ENCODE assay signal across 8 mouse cellular contexts in the genomic region with DNA sequence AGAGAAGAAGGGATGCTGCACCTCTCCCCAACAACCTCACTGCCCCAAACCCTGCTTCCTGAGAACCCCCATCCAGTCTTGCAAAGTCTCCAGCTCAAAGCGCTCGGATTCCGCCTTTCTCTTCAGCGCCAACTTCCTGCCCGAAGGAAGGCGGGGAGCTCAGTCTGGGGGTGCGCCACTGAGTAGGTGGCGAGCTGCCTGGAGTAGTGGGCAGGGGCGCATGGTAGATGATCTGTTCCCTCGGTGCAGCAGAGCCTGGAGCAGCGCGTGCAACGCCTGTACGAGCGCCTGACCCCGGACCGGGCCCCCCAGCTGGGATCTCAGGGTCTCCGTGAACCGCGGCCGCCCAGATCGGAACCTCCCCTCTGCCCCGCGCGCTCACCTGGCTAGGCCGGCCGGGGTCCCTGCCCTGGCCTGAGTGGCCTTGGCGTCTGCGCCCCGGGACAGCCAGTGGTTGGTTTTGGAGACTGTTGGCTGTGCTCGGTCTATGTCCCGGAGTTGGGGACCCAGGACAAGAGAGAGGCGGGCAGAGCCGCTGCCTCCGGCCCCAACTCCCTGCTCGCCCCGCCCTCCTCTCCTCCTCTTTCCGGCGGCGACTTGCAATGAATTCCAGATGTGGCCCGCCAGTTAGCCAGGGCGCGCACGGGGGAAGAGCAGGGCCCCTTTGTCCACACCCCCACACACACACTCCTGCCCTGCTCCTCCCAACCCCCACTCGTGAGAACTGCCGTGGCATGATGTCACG. TPM values are rescaled to one million over a fixed set of nuclear protein-coding genes. Genes with fewer than 3 reads are reported as not detected.
DNase-seq lines count a peak whose midpoint lies in the region; ATAC-seq and TF ChIP-seq lines count a peak whose summit lies in the region.

A gene (minus strand): TSS at position 566 of the 745 bp plus-strand sequence.

- H3K4me2 ChIP-seq in heart, embryonic 13.5 days, result peak within 1 kb of the TSS; percentile 76
- H3K4me2 ChIP-seq in kidney, embryonic 16.5 days (replicated peaks; ENCODE audit: low read depth, low read length), result peak within 1 kb of the TSS; percentile 63
- H3K4me2 ChIP-seq in liver, embryonic 15.5 days, result peak within 1 kb of the TSS; percentile 98
- H3K4me2 ChIP-seq in stomach, embryonic 16.5 days (ENCODE audit: low read depth, low read length), result peak within 1 kb of the TSS; percentile 86

- H3K4me1 ChIP-seq in heart, embryonic 13.5 days, result peaks cover 52% of the 10 kb centered on the region
- H3K4me1 ChIP-seq in kidney, embryonic 16.5 days (ENCODE audit: insufficient read depth, low read length), result peaks cover 47% of the 10 kb centered on the region
- H3K4me1 ChIP-seq in liver, embryonic 15.5 days (replicated peaks), result peaks cover 64% of the 10 kb centered on the region
- H3K4me1 ChIP-seq in stomach, embryonic 16.5 days (ENCODE audit: control insufficient read depth, insufficient read depth, low read length), result peaks cover 47% of the 10 kb centered on the region

- peak within 1 kb of the TSS; percentile 61 for H3K4me3 ChIP-seq in C2C12 (ENCODE audit: insufficient read depth, poor library complexity, severe bottlenecking)
- H3K4me3 ChIP-seq in heart, embryonic 13.5 days, result peak within 1 kb of the TSS; percentile 92
- peak within 1 kb of the TSS; percentile 63 for H3K4me3 ChIP-seq in kidney, embryonic 16.5 days (ENCODE audit: low read length)
- H3K4me3 ChIP-seq in liver, embryonic 15.5 days (replicated peaks), result peak within 1 kb of the TSS; percentile 75
- H3K4me3 ChIP-seq in stomach, embryonic 16.5 days (replicated peaks; ENCODE audit: low read length), result peak within 1 kb of the TSS; percentile 95

- peaks cover 29% of the 10 kb centered on the region for H3K79me3 ChIP-seq in C2C12 (ENCODE audit: low read depth)

- no peaks in the 10 kb centered on the region for H3K27me3 ChIP-seq in C2C12 (ENCODE audit: control insufficient read depth, insufficient read depth, insufficient read length)
- no peaks in the 10 kb centered on the region; the same call in 1 of the 2 replicates for H3K27me3 ChIP-seq in heart, embryonic 13.5 days (replicated peaks)
- H3K27me3 ChIP-seq in kidney, embryonic 16.5 days (ENCODE audit: insufficient read depth, low read length), result no peaks in the 10 kb centered on the region
- peaks cover 18% of the 10 kb centered on the region for H3K27me3 ChIP-seq in liver, embryonic 15.5 days
- H3K27me3 ChIP-seq in stomach, embryonic 16.5 days (ENCODE audit: control insufficient read depth, insufficient read depth, low read length), result no peaks in the 10 kb centered on the region

- H3ac ChIP-seq in C2C12 (ENCODE audit: control insufficient read depth, insufficient read length, low read depth), result peak within 1 kb of the TSS; percentile 88

- peak within 1 kb of the TSS; percentile 93 for H3K27ac ChIP-seq in heart, embryonic 13.5 days (replicated peaks)
- peak within 1 kb of the TSS; percentile 88 for H3K27ac ChIP-seq in kidney, embryonic 16.5 days (ENCODE audit: low read length)
- H3K27ac ChIP-seq in liver, embryonic 15.5 days (replicated peaks), result peak within 1 kb of the TSS; percentile 71
- peak within 1 kb of the TSS; percentile 96 for H3K27ac ChIP-seq in stomach, embryonic 16.5 days (ENCODE audit: low read length)

- no peaks in the 10 kb centered on the region for H3K36me3 ChIP-seq in C2C12 (ENCODE audit: control insufficient read depth, insufficient read depth)
- 0 out of 2 replicates have a peak, but pooled peaks cover 2% of the 10 kb centered on the region for H3K36me3 ChIP-seq in heart, embryonic 13.5 days
- no peaks in the 10 kb centered on the region for H3K36me3 ChIP-seq in kidney, embryonic 16.5 days (ENCODE audit: insufficient read depth, low read length)
- no peaks in the 10 kb centered on the region for H3K36me3 ChIP-seq in liver, embryonic 15.5 days (replicated peaks)
- no peaks in the 10 kb centered on the region for H3K36me3 ChIP-seq in stomach, embryonic 16.5 days (ENCODE audit: control insufficient read depth, insufficient read depth, low read length)

- no peak for TF ChIP-seq CTCF in C2C12 (IDR thresholded peaks at IDR 0.05; ENCODE audit: control insufficient read depth, insufficient read depth, insufficient read length)

- peak within 1 kb of the TSS; percentile 96 for H3K9ac ChIP-seq in heart, embryonic 13.5 days
- H3K9ac ChIP-seq in kidney, embryonic 16.5 days (replicated peaks; ENCODE audit: low read length), result peak within 1 kb of the TSS; percentile 76
- H3K9ac ChIP-seq in liver, embryonic 15.5 days, result peak within 1 kb of the TSS; percentile 71
- H3K9ac ChIP-seq in stomach, embryonic 16.5 days (ENCODE audit: low read length), result peak within 1 kb of the TSS; percentile 94

- peak; percentile 52 for ATAC-seq in heart, embryonic 13.5 days (ENCODE audit: extremely low read depth, insufficient number of reproducible peaks, low FRiP score, low TSS enrichment)
- ATAC-seq in kidney, embryonic 16.5 days (ENCODE audit: low FRiP score, low TSS enrichment), result peak; percentile 75
- peak; percentile 62 for ATAC-seq in liver, embryonic 15.5 days (ENCODE audit: insufficient read depth)
- ATAC-seq in stomach, embryonic 16.5 days (ENCODE audit: insufficient read depth, low FRiP score), result peak; percentile 65

- peak; percentile 89 for DNase-seq in adrenal gland, postnatal 10 days
- peak; percentile 74 for DNase-seq in fibroblast of lung, adult 2 months (ENCODE audit: low read depth)
- peak; percentile 89 for DNase-seq in neural tube, embryonic 10.5 days (ENCODE audit: extremely low spot score, low spot score)

- peaks cover 45% of the 10 kb centered on the region for H3K79me2 ChIP-seq in C2C12 (ENCODE audit: control insufficient read depth, insufficient read depth)

- no peaks in the 10 kb centered on the region for H3K9me3 ChIP-seq in heart, embryonic 13.5 days
- no peaks in the 10 kb centered on the region for H3K9me3 ChIP-seq in kidney, embryonic 16.5 days (ENCODE audit: low read length)
- H3K9me3 ChIP-seq in liver, embryonic 15.5 days (replicated peaks), result no peaks in the 10 kb centered on the region
- no peaks in the 10 kb centered on the region for H3K9me3 ChIP-seq in stomach, embryonic 16.5 days (replicated peaks; ENCODE audit: control insufficient read depth, low read length)

- 0% methylated on average over 47 of the region's 47 CpGs for WGBS in heart, embryonic 13.5 days
- under 1% methylated on average over 44 of the region's 47 CpGs for WGBS in kidney, embryonic 16.5 days
- under 1% methylated on average over 47 of the region's 47 CpGs for WGBS in liver, embryonic 15.5 days (ENCODE audit: insufficient replicate concordance)
- WGBS in stomach, embryonic 16.5 days, result under 1% methylated on average over 47 of the region's 47 CpGs

TF ChIP-seq in C2C12, 6 proteins besides CTCF, POLR2A, EP300 and RAD21:
- TF ChIP-seq MAX (IDR thresholded peaks at IDR 0.05) (peak; percentile 40), MYOG (IDR thresholded peaks at IDR 0.05; ENCODE audit: control insufficient read depth, extremely low read depth, insufficient read length) (no peak), USF1 (IDR thresholded peaks at IDR 0.05; ENCODE audit: low read depth) (no peak), MYOD1 (IDR thresholded peaks at IDR 0.05; ENCODE audit: control insufficient read depth, insufficient read length, low read depth) (no peak), FOSL1 (IDR thresholded peaks at IDR 0.05; ENCODE audit: insufficient read depth, low read length, poor library complexity, severe bottlenecking) (no peak), CEBPB (IDR thresholded peaks at IDR 0.05; ENCODE audit: low read depth) (no peak)
TF ChIP-seq in C2C12: peak in this region for 1.

RNA-seq across cellular contexts. Expression of the gene that starts here (rescaled TPM):
- 13.0 TPM for polyA plus RNA-seq in C2C12 (2012; fragmentation: generic; extraction: Trizol)
- total RNA-seq in adrenal gland, postnatal 10 days (2021), result 1 to 10 TPM; 7.4 to 9.7 TPM
- 19.4 and 21.9 TPM in 2 replicates for polyA plus RNA-seq in heart, embryonic 13.5 days (2015; fragmentation: Nextera tagmentation; extraction: Ambion mirVana)
- 35.1 and 37.7 TPM in 2 replicates for polyA plus RNA-seq in kidney, embryonic 16.5 days (2015; fragmentation: Nextera tagmentation; extraction: Ambion mirVana)
- polyA plus RNA-seq in liver, embryonic 15.5 days (2015; fragmentation: Nextera tagmentation; extraction: Ambion mirVana), result 4.2 and 4.8 TPM in 2 replicates
- polyA plus RNA-seq in stomach, embryonic 16.5 days (2015; fragmentation: Nextera tagmentation; extraction: Ambion mirVana), result 38.2 and 39.9 TPM in 2 replicates

Comparison
In these comparisons a context has a peak if more than half of its experiments do, and no peak if none do; other contexts are left out.
1. Peak in every context shown above with its lines: DNase-seq, ATAC-seq, H3K4me3 ChIP-seq and H3K27ac ChIP-seq.